Mouse (Mus musculus): ENCODE data around the gene Atp23. TPM values are rescaled to one million over a fixed set of nuclear protein-coding genes. Genes with fewer than 3 reads are reported as not detected.
A peak's percentile ranks its signal among the peaks of the same experiment; 100 is the strongest.

The Atp23 gene
- polyA plus RNA-seq (2014; fragmentation: Nextera tagmentation; extraction: Ambion mirVana), result 14.3 TPM in 2 replicates

DNA sequence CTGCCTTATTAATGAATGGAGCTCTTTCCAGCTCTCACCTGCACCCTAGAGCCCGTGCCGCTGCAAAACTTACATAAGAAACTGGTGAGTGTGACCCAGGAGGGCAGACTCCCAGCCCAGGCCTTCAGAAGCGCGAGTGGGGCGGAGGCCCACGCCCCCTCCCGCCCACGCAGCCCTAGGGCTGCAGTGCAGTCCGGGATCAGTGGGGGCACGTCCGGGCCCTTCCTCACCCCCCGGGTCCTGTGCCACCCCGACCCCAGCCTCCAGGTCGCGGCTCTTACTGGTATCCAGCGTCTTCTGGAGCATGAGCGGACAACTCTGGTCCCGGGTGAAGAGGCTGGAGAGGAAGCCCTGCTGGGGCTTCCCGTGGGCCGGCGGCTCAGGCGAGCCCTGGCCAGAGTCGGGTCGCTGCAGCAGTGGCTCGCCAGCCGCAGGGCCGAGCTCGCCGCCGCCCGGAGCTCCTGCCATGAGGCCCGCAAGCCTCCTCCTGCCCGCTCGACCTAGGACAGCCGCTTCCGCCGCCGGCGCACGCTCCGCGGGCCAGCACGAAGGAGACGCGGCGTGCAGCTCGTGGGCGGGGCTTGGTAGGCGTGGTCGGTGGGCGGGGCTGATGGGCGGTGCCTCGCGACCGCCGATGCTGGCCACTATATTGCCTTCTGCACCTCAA is at the start of gene Atp23:
TSS of gene Atp23 (minus strand) at position 535 of the 667 bp plus-strand sequence.
- peak; percentile 84 for ATAC-seq (ENCODE audit: low FRiP score)
- no peaks in the 10 kb centered on the region for H3K4me1 ChIP-seq (replicated peaks; ENCODE audit: control insufficient read depth, insufficient read depth, low read length)
- H3K4me2 ChIP-seq (replicated peaks; ENCODE audit: low read depth, low read length), result peak within 1 kb of the TSS; percentile 70
- no peak within 1 kb of the TSS for H3K27ac ChIP-seq (ENCODE audit: low read depth, low read length)
- no peaks in the 10 kb centered on the region for H3K9me3 ChIP-seq (ENCODE audit: control insufficient read depth, low read length)
- H3K27me3 ChIP-seq (ENCODE audit: control insufficient read depth, insufficient read depth, low read length), result no peaks in the 10 kb centered on the region
- H3K9ac ChIP-seq (ENCODE audit: low read depth, low read length), result peak within 1 kb of the TSS; percentile 76
- WGBS, result 0% methylated on average over 51 of the region's 56 CpGs
- peak within 1 kb of the TSS; percentile 64 for H3K4me3 ChIP-seq (ENCODE audit: low read depth, low read length)
- DNase-seq (ENCODE audit: low spot score), result peak; percentile 93
- H3K36me3 ChIP-seq (ENCODE audit: control insufficient read depth, insufficient read depth, low read length), result 0 out of 2 replicates have a peak, but pooled peaks cover under 1% of the 10 kb centered on the region

DNA sequence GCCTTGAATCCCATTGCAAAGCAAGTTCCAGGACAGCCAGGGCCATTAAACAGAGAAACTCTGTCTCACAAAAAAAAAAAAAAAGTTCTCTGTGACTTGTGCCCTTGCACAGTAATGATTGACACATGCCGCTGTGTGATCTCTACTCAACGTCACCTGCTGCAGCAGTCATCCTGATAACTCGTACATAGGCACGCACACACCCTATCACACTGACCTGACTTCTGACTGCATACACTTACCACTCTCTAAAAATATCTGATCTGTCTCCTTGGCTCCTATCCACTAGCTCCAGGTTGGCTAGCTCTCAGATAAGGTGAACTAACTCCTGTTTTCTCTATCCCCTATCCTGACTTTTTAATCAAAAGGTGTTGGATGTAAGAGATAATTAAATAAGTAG is 49.4 kb upstream of the Atp23 start:
- H3K9ac ChIP-seq (ENCODE audit: low read depth, low read length), result no peak overlapping the region
- no peak overlapping the region for H3K4me3 ChIP-seq (ENCODE audit: low read depth, low read length)
- no peak for ATAC-seq (ENCODE audit: low FRiP score)
- no peak overlapping the region for H3K4me2 ChIP-seq (replicated peaks; ENCODE audit: low read depth, low read length)
- peaks cover 13% of the 10 kb centered on the region for H3K27me3 ChIP-seq (ENCODE audit: control insufficient read depth, insufficient read depth, low read length)
- 88% methylated on average over 4 of the region's 4 CpGs for WGBS
- no peaks in the 10 kb centered on the region for H3K4me1 ChIP-seq (replicated peaks; ENCODE audit: control insufficient read depth, insufficient read depth, low read length)
- no peaks in the 10 kb centered on the region for H3K9me3 ChIP-seq (ENCODE audit: control insufficient read depth, low read length)
- H3K36me3 ChIP-seq (ENCODE audit: control insufficient read depth, insufficient read depth, low read length), result no peaks in the 10 kb centered on the region
- no peak overlapping the region for H3K27ac ChIP-seq (ENCODE audit: low read depth, low read length)
- DNase-seq (ENCODE audit: low spot score), result no peak

DNA sequence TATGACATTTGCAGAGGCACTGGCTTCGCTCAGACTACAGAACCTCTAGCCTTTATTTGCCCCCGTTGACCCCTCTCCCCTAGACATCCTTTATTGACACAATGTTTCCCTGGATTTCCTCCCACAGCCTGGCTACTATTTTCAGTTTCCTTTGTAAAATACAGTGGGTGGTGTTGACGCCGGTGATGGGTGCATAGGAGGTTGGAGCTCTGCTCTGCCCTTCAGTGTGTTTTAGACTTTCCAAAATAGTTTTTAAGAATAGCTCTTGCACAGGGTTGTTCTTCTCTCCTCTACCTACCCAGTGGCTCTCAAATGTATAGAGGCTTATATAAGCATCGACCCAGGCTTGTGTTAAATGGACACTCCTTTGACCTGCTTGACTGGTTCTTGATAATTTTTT is 48.7 kb upstream of the Atp23 start:
- Histone ChIP-seq H3K27ac (ENCODE audit: low read depth, low read length) (no peak overlapping the region), H3K27me3 (ENCODE audit: control insufficient read depth, insufficient read depth, low read length) (peaks cover 6% of the 10 kb centered on the region), H3K4me3 (ENCODE audit: low read depth, low read length) (no peak overlapping the region), H3K36me3 (ENCODE audit: control insufficient read depth, insufficient read depth, low read length) (no peaks in the 10 kb centered on the region), H3K9me3 (ENCODE audit: control insufficient read depth, low read length) (no peaks in the 10 kb centered on the region), H3K4me1 (replicated peaks; ENCODE audit: control insufficient read depth, insufficient read depth, low read length) (no peaks in the 10 kb centered on the region), H3K4me2 (replicated peaks; ENCODE audit: low read depth, low read length) (no peak overlapping the region), H3K9ac (ENCODE audit: low read depth, low read length) (no peak overlapping the region)
- ATAC-seq (ENCODE audit: low FRiP score) (no peak), DNase-seq (ENCODE audit: low spot score) (no peak)
- 62% methylated on average over 5 of the region's 5 CpGs for WGBS

DNA sequence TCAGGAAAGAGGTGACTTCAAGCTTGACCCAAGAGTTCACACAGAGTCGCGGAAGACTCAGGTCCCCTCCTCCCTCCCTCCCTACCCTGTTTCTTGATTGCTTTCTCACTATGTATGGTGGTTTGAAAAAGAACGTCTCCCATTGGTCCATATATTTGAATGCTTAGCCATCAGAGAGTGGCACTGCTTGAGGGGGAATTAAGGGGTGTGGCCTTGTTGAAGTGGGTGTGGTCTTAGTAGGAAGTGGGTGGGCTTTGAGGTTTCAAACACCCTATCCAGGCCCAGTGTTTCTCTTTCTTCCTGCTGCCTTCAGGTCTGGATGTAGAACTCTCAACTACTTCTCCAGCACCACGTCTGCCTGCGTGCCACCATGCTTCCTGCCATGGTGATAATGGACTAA is 44.4 kb upstream of the Atp23 start:
- no peaks in the 10 kb centered on the region for H3K4me1 ChIP-seq (replicated peaks; ENCODE audit: control insufficient read depth, insufficient read depth, low read length)
- no peaks in the 10 kb centered on the region for H3K36me3 ChIP-seq (ENCODE audit: control insufficient read depth, insufficient read depth, low read length)
- H3K9ac ChIP-seq (ENCODE audit: low read depth, low read length), result no peak overlapping the region
- H3K4me2 ChIP-seq (replicated peaks; ENCODE audit: low read depth, low read length), result no peak overlapping the region
- DNase-seq (ENCODE audit: low spot score), result no peak
- peaks cover 4% of the 10 kb centered on the region for H3K27me3 ChIP-seq (ENCODE audit: control insufficient read depth, insufficient read depth, low read length)
- no peak overlapping the region for H3K4me3 ChIP-seq (ENCODE audit: low read depth, low read length)
- H3K9me3 ChIP-seq (ENCODE audit: control insufficient read depth, low read length), result no peaks in the 10 kb centered on the region
- H3K27ac ChIP-seq (ENCODE audit: low read depth, low read length), result no peak overlapping the region
- no peak for ATAC-seq (ENCODE audit: low FRiP score)
- WGBS, result 91% methylated on average over 5 of the region's 5 CpGs

DNA sequence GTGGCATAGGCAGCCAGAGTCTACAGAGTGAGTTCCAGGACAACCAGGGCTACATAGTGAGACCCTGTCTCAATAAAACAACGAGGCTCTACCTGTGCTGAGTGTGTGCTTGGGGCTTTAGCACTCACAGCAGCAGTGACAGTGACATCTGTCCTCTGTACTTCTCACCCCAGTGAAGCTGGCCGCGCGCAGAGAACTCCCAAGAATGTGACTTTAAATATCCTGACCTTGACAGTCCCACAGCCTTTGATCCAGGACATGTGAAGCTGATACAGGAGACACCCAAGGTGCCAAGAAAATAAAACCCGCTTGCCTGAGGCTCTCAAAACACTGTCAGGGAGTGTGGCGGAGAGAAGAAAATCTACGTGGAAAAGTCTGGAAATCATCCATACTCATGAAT is 39.8 kb upstream of the Atp23 start:
- no peak for ATAC-seq (ENCODE audit: low FRiP score)
- Histone ChIP-seq H3K4me1 (replicated peaks; ENCODE audit: control insufficient read depth, insufficient read depth, low read length) (no peaks in the 10 kb centered on the region), H3K9ac (ENCODE audit: low read depth, low read length) (no peak overlapping the region), H3K9me3 (ENCODE audit: control insufficient read depth, low read length) (no peaks in the 10 kb centered on the region), H3K27ac (ENCODE audit: low read depth, low read length) (no peak overlapping the region), H3K4me2 (replicated peaks; ENCODE audit: low read depth, low read length) (no peak overlapping the region), H3K4me3 (ENCODE audit: low read depth, low read length) (no peak overlapping the region), H3K36me3 (ENCODE audit: control insufficient read depth, insufficient read depth, low read length) (no peaks in the 10 kb centered on the region), H3K27me3 (ENCODE audit: control insufficient read depth, insufficient read depth, low read length) (no peaks in the 10 kb centered on the region)
- WGBS, result 76% methylated on average over 7 of the region's 7 CpGs
- no peak for DNase-seq (ENCODE audit: low spot score)

DNA sequence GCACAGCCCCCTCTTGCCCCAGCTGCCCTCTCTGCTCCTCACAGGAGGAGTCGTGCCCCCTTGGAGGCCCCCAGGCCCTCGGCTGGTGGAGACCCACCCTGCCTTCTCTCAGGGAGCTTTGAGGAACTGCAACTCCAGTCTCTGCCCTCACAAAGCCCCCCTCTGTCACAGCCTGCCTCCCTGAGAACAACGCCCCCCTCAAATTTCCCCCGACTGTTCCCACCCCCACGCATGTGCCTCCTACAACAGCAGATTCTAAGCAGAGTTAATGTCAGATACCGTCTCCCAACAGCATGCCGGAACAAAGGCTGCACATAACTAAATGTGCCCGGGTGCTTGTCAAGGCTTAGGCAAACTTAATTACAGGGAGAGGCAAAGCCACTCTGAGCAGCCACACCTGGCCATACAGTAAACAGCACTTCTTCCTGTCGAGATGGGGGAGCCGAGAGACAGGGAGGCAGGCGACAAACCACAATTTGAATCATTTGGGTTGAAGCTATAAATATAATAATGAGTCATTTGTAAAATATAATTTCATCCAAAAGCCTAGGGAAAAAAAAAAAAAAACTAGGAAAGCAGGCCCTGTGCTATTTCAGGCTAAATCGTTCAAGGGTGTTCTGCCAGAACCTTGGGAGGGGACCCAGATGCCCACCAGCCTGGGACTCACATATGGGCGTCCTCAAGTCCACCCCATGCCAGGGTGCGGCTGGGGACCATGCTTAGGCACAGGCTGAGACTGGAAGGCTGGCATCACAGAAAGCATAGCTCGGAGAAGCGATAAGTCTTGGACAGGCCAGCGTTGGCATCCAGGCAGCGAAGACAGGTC is 34.6 kb upstream of the Atp23 start:
- H3K36me3 ChIP-seq (ENCODE audit: control insufficient read depth, insufficient read depth, low read length), result no peaks in the 10 kb centered on the region
- no peak overlapping the region for H3K27ac ChIP-seq (ENCODE audit: low read depth, low read length)
- no peaks in the 10 kb centered on the region for H3K9me3 ChIP-seq (ENCODE audit: control insufficient read depth, low read length)
- WGBS, result 64% methylated on average over 18 of the region's 18 CpGs
- H3K9ac ChIP-seq (ENCODE audit: low read depth, low read length), result no peak overlapping the region
- ATAC-seq (ENCODE audit: low FRiP score) (no peak; the same call in 1 of the 2 replicates), DNase-seq (ENCODE audit: low spot score) (no peak)
- no peaks in the 10 kb centered on the region for H3K27me3 ChIP-seq (ENCODE audit: control insufficient read depth, insufficient read depth, low read length)
- H3K4me3 ChIP-seq (ENCODE audit: low read depth, low read length), result no peak overlapping the region
- no peaks in the 10 kb centered on the region for H3K4me1 ChIP-seq (replicated peaks; ENCODE audit: control insufficient read depth, insufficient read depth, low read length)
- H3K4me2 ChIP-seq (replicated peaks; ENCODE audit: low read depth, low read length), result no peak overlapping the region

DNA sequence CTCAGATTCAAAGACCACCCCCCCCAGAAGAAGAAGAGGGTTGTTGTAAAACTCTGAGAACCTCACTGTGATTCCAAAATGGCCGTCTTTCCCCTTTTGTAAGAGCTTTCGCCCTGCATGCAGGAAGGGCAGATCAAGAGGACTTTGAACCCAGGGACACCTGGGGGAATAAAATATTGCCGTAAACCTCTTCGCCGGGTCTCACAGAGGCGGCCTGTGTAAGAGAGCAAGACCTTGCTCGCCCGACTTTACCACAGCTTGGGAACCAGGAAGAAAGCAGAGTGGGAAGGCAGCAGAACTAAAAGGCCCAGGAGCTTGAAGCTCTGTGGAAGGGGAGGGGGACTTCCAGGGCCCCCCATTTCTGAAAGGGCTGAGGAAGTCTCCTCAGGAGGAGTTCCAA is 34.0 kb upstream of the Atp23 start:
- H3K27me3 ChIP-seq (ENCODE audit: control insufficient read depth, insufficient read depth, low read length), result no peaks in the 10 kb centered on the region
- peaks cover 2% of the 10 kb centered on the region; the same call in 1 of the 2 replicates for H3K4me1 ChIP-seq (replicated peaks; ENCODE audit: control insufficient read depth, insufficient read depth, low read length)
- H3K4me2 ChIP-seq (replicated peaks; ENCODE audit: low read depth, low read length), result no peak overlapping the region
- 86% methylated on average over 8 of the region's 8 CpGs for WGBS
- no peaks in the 10 kb centered on the region for H3K36me3 ChIP-seq (ENCODE audit: control insufficient read depth, insufficient read depth, low read length)
- DNase-seq (ENCODE audit: low spot score) (no peak), ATAC-seq (ENCODE audit: low FRiP score) (no peak)
- H3K9me3 ChIP-seq (ENCODE audit: control insufficient read depth, low read length), result no peaks in the 10 kb centered on the region
- H3K27ac ChIP-seq (ENCODE audit: low read depth, low read length), result no peak overlapping the region
- H3K4me3 ChIP-seq (ENCODE audit: low read depth, low read length), result no peak overlapping the region
- no peak overlapping the region for H3K9ac ChIP-seq (ENCODE audit: low read depth, low read length)

DNA sequence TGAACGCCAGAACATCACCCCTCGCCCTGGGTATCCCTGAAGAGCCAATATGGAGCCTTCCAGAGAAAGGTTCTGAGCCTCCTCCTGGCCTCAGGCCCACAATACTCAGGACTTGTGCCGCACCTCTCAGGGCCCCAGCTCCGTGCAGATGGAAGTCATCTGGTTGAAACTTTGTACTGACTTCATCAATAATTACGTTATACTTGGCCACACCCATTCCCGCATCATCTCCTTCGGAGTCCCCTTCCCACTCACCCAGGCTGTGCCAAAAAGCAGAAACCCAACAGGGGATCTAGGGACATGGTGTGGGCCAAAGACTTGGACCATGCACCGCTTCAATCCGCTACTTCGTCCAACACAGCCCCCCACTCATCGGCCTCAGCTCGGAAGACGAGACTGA is 33.4 kb upstream of the Atp23 start:
- H3K27ac ChIP-seq (ENCODE audit: low read depth, low read length), result no peak overlapping the region
- 0 out of 2 replicates have a peak, but pooled peaks cover 2% of the 10 kb centered on the region for H3K27me3 ChIP-seq (ENCODE audit: control insufficient read depth, insufficient read depth, low read length)
- no peaks in the 10 kb centered on the region for H3K36me3 ChIP-seq (ENCODE audit: control insufficient read depth, insufficient read depth, low read length)
- peaks cover 2% of the 10 kb centered on the region; the same call in 1 of the 2 replicates for H3K4me1 ChIP-seq (replicated peaks; ENCODE audit: control insufficient read depth, insufficient read depth, low read length)
- H3K9ac ChIP-seq (ENCODE audit: low read depth, low read length), result no peak overlapping the region
- ATAC-seq (ENCODE audit: low FRiP score), result no peak
- no peaks in the 10 kb centered on the region for H3K9me3 ChIP-seq (ENCODE audit: control insufficient read depth, low read length)
- DNase-seq (ENCODE audit: low spot score), result no peak
- no peak overlapping the region for H3K4me2 ChIP-seq (replicated peaks; ENCODE audit: low read depth, low read length)
- 94% methylated on average over 13 of the region's 13 CpGs for WGBS
- no peak overlapping the region for H3K4me3 ChIP-seq (ENCODE audit: low read depth, low read length)

DNA sequence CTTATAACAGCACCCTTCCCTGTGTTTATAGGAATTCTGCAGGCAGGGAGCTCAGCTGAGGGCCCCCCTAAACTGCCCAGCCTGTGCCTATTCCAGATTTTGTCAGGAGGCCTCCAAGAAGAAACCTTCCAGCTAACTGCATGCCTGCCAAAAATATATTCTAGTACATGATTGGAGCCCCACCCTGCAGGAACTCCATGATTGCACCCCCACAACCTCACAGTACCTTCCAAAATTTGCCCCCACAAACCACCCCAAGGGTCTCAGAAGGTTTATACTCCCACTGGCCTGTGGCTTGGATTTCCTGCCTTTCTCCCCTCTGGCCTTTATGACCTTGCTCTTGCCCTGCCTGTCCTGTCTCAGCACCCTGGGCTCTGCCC is 30.6 kb upstream of the Atp23 start:
- H3K27ac ChIP-seq (ENCODE audit: low read depth, low read length), result no peak overlapping the region
- peaks cover 12% of the 10 kb centered on the region; the same call in 1 of the 2 replicates for H3K4me1 ChIP-seq (replicated peaks; ENCODE audit: control insufficient read depth, insufficient read depth, low read length)

More for the DNA sequence above, 30.6 kb upstream of the Atp23 start:
- Histone ChIP-seq H3K4me3 (ENCODE audit: low read depth, low read length) (no peak overlapping the region), H3K4me2 (replicated peaks; ENCODE audit: low read depth, low read length) (no peak overlapping the region), H3K9ac (ENCODE audit: low read depth, low read length) (no peak overlapping the region), H3K9me3 (ENCODE audit: control insufficient read depth, low read length) (no peaks in the 10 kb centered on the region), H3K27me3 (ENCODE audit: control insufficient read depth, insufficient read depth, low read length) (peaks cover 14% of the 10 kb centered on the region), H3K36me3 (ENCODE audit: control insufficient read depth, insufficient read depth, low read length) (no peaks in the 10 kb centered on the region)
- no peak for DNase-seq (ENCODE audit: low spot score)
- ATAC-seq (ENCODE audit: low FRiP score), result no peak

Data from hindbrain, embryonic 11.5 days (tissue).